Mouse (Mus musculus): Measurements from ENCODE around the gene Cs. TPM values are rescaled to one million over a fixed set of nuclear protein-coding genes. Genes with fewer than 3 reads are reported as not detected.

Cs gene
- polyA plus RNA-seq, 1 experiment, result 212 TPM

DNA sequence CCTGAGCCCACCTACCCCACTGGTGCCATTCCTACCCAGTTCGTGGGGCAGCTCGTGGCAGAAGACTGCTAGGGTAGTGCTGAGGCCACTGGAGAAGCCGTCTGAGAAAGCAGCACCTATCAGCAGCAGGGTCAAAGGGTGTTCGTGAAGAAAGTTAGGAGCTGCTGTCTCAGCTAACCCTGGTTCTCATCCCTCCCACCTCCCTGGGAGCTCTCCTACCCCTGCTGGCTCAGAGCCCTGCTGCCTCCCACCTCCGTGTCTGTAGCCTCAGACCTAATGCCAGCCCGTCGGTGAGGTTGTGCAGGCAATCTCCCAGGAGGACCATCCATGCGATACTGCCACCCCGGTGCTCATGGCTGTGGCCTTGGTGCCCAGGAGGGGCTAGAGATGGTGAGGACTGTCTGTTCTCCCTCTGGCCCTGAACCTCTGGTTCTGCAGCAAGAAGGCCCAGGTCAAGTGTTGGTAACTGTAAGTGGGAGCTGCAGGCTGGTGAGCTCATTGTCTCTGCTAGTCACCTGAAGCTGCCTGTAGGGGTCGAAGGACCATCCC lies 59.3 kb downstream of the Cs start:
- Histone ChIP-seq H3K79me3 (ENCODE audit: low read depth) (no peaks in the 10 kb centered on the region), H3K4me3 (ENCODE audit: insufficient read depth, poor library complexity, severe bottlenecking) (no peak overlapping the region), H3K27me3 (ENCODE audit: control insufficient read depth, insufficient read depth, insufficient read length) (no peaks in the 10 kb centered on the region), H3K79me2 (ENCODE audit: control insufficient read depth, insufficient read depth) (no peaks in the 10 kb centered on the region), H3K36me3 (ENCODE audit: control insufficient read depth, insufficient read depth) (peaks cover 38% of the 10 kb centered on the region), H3ac (ENCODE audit: control insufficient read depth, insufficient read length, low read depth) (no peak overlapping the region)
- TF ChIP-seq MAX (IDR thresholded peaks at IDR 0.05) (no peak), MYOD1 (IDR thresholded peaks at IDR 0.05; ENCODE audit: control insufficient read depth, insufficient read length, low read depth) (no peak)

DNA sequence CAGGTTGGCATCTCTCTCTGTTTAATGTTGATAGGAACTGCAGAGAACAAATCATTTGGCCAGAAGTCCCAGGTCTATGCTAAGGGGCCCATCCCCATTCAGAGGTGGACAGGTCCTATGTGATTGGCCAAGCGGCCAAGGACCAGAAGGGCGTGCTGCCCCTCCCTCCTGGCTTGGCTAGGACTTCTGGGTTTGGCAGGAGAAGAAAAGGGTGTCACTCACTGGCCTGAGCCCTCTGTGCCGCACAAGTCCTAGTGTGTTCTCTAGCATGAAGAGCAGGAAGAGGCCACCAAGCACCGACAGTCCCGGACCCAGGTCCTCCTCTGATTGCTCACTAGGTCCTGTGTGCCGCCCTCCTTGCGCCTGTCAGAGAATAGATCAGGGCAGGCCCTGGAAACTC lies 59.9 kb downstream of the Cs start:
- Histone ChIP-seq H3K79me3 (ENCODE audit: low read depth) (no peaks in the 10 kb centered on the region), H3K36me3 (ENCODE audit: control insufficient read depth, insufficient read depth) (peaks cover 31% of the 10 kb centered on the region)

DNA sequence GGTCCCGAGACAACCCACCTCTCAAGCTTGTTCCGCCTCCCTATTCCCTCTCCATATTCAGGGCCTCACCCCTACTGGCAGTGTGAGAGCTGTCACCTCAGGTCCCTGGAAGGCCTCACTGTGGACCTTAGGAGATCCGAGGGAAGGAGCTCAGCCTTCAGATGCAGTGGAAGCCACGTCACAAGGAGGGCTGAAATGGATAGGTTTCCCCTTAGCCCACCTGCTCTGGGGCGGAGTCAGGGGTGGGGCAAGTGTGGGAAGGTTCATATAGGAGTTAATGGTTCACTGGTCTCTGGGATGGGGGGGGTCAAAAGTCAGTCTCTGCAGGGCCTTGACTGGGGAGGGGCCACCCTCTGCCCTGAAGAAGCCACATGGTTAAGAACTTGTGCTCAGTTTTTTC lies 62.8 kb downstream of the Cs start:
- Histone ChIP-seq H3K4me3 (ENCODE audit: insufficient read depth, poor library complexity, severe bottlenecking) (no peak overlapping the region), H3K27me3 (ENCODE audit: control insufficient read depth, insufficient read depth, insufficient read length) (no peaks in the 10 kb centered on the region), H3ac (ENCODE audit: control insufficient read depth, insufficient read length, low read depth) (no peak overlapping the region), H3K79me3 (ENCODE audit: low read depth) (no peaks in the 10 kb centered on the region), H3K79me2 (ENCODE audit: control insufficient read depth, insufficient read depth) (no peaks in the 10 kb centered on the region), H3K36me3 (ENCODE audit: control insufficient read depth, insufficient read depth) (peaks cover 17% of the 10 kb centered on the region)
- TF ChIP-seq FOSL1 (IDR thresholded peaks at IDR 0.05; ENCODE audit: insufficient read depth, low read length, poor library complexity, severe bottlenecking), result no peak
- no peak for TF ChIP-seq MYOD1 (IDR thresholded peaks at IDR 0.05; ENCODE audit: control insufficient read depth, insufficient read length, low read depth)
- no peak for TF ChIP-seq MAX (IDR thresholded peaks at IDR 0.05)
- TF ChIP-seq CEBPB (IDR thresholded peaks at IDR 0.05; ENCODE audit: low read depth), result no peak
- no peak for TF ChIP-seq MYOG (IDR thresholded peaks at IDR 0.05; ENCODE audit: control insufficient read depth, extremely low read depth, insufficient read length)

More for the DNA sequence above, 59.9 kb downstream of the Cs start:
- Histone ChIP-seq H3ac (ENCODE audit: control insufficient read depth, insufficient read length, low read depth) (no peak overlapping the region), H3K27me3 (ENCODE audit: control insufficient read depth, insufficient read depth, insufficient read length) (no peaks in the 10 kb centered on the region), H3K79me2 (ENCODE audit: control insufficient read depth, insufficient read depth) (no peaks in the 10 kb centered on the region), H3K4me3 (ENCODE audit: insufficient read depth, poor library complexity, severe bottlenecking) (no peak overlapping the region)
- TF ChIP-seq MAX (IDR thresholded peaks at IDR 0.05), result no peak
- TF ChIP-seq FOSL1 (IDR thresholded peaks at IDR 0.05; ENCODE audit: insufficient read depth, low read length, poor library complexity, severe bottlenecking), result no peak
- TF ChIP-seq CTCF (IDR thresholded peaks at IDR 0.05; ENCODE audit: control insufficient read depth, insufficient read depth, insufficient read length), result no peak
- no peak for TF ChIP-seq MYOD1 (IDR thresholded peaks at IDR 0.05; ENCODE audit: control insufficient read depth, insufficient read length, low read depth)
- no peak for TF ChIP-seq CEBPB (IDR thresholded peaks at IDR 0.05; ENCODE audit: low read depth)
- TF ChIP-seq USF1 (IDR thresholded peaks at IDR 0.05; ENCODE audit: low read depth), result no peak
- TF ChIP-seq MYOG (IDR thresholded peaks at IDR 0.05; ENCODE audit: control insufficient read depth, extremely low read depth, insufficient read length), result no peak

DNA sequence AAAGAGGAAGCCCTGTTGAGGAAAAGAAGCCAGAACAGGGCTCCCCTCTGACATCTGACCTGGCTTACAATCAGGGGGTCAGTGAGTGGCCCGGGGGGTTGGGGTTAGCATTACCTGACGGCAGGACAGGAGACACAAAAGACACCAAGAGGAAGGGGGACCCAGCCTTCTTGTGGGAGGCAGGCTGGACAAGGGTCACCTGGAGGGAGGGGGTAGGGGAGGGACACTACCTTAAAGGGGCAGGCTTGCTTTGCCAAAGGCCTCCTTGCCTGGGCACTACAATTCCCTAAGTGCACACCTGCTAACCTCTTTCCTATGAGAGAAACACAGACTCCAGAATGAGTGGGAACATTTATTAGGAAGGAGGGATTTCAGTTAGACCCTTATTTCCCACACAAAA lies 63.5 kb downstream of the Cs start, which contains the start of gene Slc39a5:
TSS of gene Slc39a5 (minus strand) at position 174 of the 400 bp plus-strand sequence.
- H3ac ChIP-seq (ENCODE audit: control insufficient read depth, insufficient read length, low read depth), result no peak within 1 kb of the TSS

DNA sequence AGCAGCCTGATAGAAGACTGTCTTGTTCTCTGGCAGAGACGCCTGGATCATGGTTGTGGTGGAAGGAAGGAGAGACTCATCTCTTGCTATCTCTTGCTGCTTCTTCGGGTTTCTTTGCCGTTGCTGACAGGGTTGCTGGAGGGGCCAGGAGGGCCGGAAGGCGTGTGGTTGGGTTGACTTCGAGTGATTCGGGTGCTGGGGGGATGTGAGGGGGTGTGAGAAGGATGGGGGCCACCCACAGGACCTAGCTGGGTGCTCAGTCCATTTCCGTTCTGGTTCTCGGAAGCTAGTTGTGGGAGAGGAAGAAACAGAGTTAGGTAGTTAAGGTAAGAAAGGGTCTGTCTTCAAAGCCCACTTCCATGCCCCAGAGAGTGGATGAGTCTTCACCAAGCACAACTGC lies 64.1 kb downstream of the Cs start:
- Histone ChIP-seq H3K79me3 (ENCODE audit: low read depth) (no peaks in the 10 kb centered on the region), H3K36me3 (ENCODE audit: control insufficient read depth, insufficient read depth) (peaks cover 16% of the 10 kb centered on the region), H3ac (ENCODE audit: control insufficient read depth, insufficient read length, low read depth) (no peak overlapping the region), H3K27me3 (ENCODE audit: control insufficient read depth, insufficient read depth, insufficient read length) (no peaks in the 10 kb centered on the region), H3K79me2 (ENCODE audit: control insufficient read depth, insufficient read depth) (no peaks in the 10 kb centered on the region), H3K4me3 (ENCODE audit: insufficient read depth, poor library complexity, severe bottlenecking) (no peak overlapping the region)
- no peak for TF ChIP-seq USF1 (IDR thresholded peaks at IDR 0.05; ENCODE audit: low read depth)

More for the DNA sequence above, 63.5 kb downstream of the Cs start, which contains the start of gene Slc39a5:
- Histone ChIP-seq H3K36me3 (ENCODE audit: control insufficient read depth, insufficient read depth) (peaks cover 15% of the 10 kb centered on the region), H3K4me3 (ENCODE audit: insufficient read depth, poor library complexity, severe bottlenecking) (no peak within 1 kb of the TSS), H3K27me3 (ENCODE audit: control insufficient read depth, insufficient read depth, insufficient read length) (no peaks in the 10 kb centered on the region), H3K79me2 (ENCODE audit: control insufficient read depth, insufficient read depth) (no peaks in the 10 kb centered on the region), H3K79me3 (ENCODE audit: low read depth) (no peaks in the 10 kb centered on the region)
- no peak for TF ChIP-seq CEBPB (IDR thresholded peaks at IDR 0.05; ENCODE audit: low read depth)
- TF ChIP-seq USF1 (IDR thresholded peaks at IDR 0.05; ENCODE audit: low read depth), result no peak
- TF ChIP-seq MYOG (IDR thresholded peaks at IDR 0.05; ENCODE audit: control insufficient read depth, extremely low read depth, insufficient read length), result no peak
- no peak for TF ChIP-seq MYOD1 (IDR thresholded peaks at IDR 0.05; ENCODE audit: control insufficient read depth, insufficient read length, low read depth)
- TF ChIP-seq MAX (IDR thresholded peaks at IDR 0.05), result no peak
- no peak for TF ChIP-seq CTCF (IDR thresholded peaks at IDR 0.05; ENCODE audit: control insufficient read depth, insufficient read depth, insufficient read length)
- no peak for TF ChIP-seq FOSL1 (IDR thresholded peaks at IDR 0.05; ENCODE audit: insufficient read depth, low read length, poor library complexity, severe bottlenecking)

DNA sequence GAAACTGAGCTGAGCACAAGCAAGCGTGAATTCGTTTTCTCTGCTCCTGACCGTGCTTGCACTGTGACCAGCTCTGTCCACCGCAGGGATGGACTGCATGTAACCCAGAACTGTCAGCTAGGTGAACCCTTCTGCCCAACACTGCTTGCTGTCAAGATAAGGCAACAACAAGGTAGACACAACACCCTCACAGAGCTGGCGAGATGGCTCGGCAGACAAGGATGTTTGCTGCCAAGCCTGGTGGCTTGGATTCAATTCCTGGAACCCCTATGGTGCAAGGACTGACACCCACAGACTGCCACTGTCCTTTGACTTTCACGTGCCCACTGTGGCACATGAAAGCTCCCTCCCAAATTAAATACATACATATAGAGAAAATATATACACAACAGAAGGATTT lies 66.4 kb downstream of the Cs start:
- H3K27me3 ChIP-seq (ENCODE audit: control insufficient read depth, insufficient read depth, insufficient read length), result no peaks in the 10 kb centered on the region
- TF ChIP-seq MYOD1 (IDR thresholded peaks at IDR 0.05; ENCODE audit: control insufficient read depth, insufficient read length, low read depth) (no peak), CTCF (IDR thresholded peaks at IDR 0.05; ENCODE audit: control insufficient read depth, insufficient read depth, insufficient read length) (no peak), MAX (IDR thresholded peaks at IDR 0.05) (no peak), CEBPB (IDR thresholded peaks at IDR 0.05; ENCODE audit: low read depth) (no peak), MYOG (IDR thresholded peaks at IDR 0.05; ENCODE audit: control insufficient read depth, extremely low read depth, insufficient read length) (no peak), USF1 (IDR thresholded peaks at IDR 0.05; ENCODE audit: low read depth) (no peak), FOSL1 (IDR thresholded peaks at IDR 0.05; ENCODE audit: insufficient read depth, low read length, poor library complexity, severe bottlenecking) (no peak)
- H3K4me3 ChIP-seq (ENCODE audit: insufficient read depth, poor library complexity, severe bottlenecking), result no peak overlapping the region
- H3K79me3 ChIP-seq (ENCODE audit: low read depth), result no peaks in the 10 kb centered on the region
- H3K36me3 ChIP-seq (ENCODE audit: control insufficient read depth, insufficient read depth), result peaks cover 24% of the 10 kb centered on the region
- H3ac ChIP-seq (ENCODE audit: control insufficient read depth, insufficient read length, low read depth), result no peak overlapping the region
- H3K79me2 ChIP-seq (ENCODE audit: control insufficient read depth, insufficient read depth), result peaks cover 11% of the 10 kb centered on the region
